Mouse (Mus musculus): ENCODE results near the gene Klc2.
A peak's percentile ranks its signal among the peaks of the same experiment; 100 is the strongest.

The Klc2 gene

GRCm38 (mm10) chr19:5109659-5110453, 8.5 kb downstream of the Klc2 start:
- no peak for TF ChIP-seq GATA4 (IDR thresholded peaks at IDR 0.05; ENCODE audit: insufficient replicate concordance, low read length)

GRCm38 (mm10) chr19:5108702-5109101, 9.7 kb downstream of the Klc2 start:
- TF ChIP-seq GATA4 (IDR thresholded peaks at IDR 0.05; ENCODE audit: insufficient replicate concordance, low read length), result no peak

GRCm38 (mm10) chr19:5108271-5108575, 10.1 kb downstream of the Klc2 start:
- no peak for TF ChIP-seq GATA4 (IDR thresholded peaks at IDR 0.05; ENCODE audit: insufficient replicate concordance, low read length)

GRCm38 (mm10) chr19:5107556-5108270, 10.6 kb downstream of the Klc2 start:
- TF ChIP-seq GATA4 (IDR thresholded peaks at IDR 0.05; ENCODE audit: insufficient replicate concordance, low read length), result no peak

GRCm38 (mm10) chr19:5106731-5107191, 11.6 kb downstream of the Klc2 start, which contains the start of gene Rab1b:
TSS of gene Rab1b (minus strand) at chr19:5107072.
- TF ChIP-seq GATA4 (IDR thresholded peaks at IDR 0.05; ENCODE audit: insufficient replicate concordance, low read length), result no peak

GRCm38 (mm10) chr19:5106074-5106473, 12.3 kb downstream of the Klc2 start:
- no peak for TF ChIP-seq GATA4 (IDR thresholded peaks at IDR 0.05; ENCODE audit: insufficient replicate concordance, low read length)

GRCm38 (mm10) chr19:5098363-5099143, 19.8 kb downstream of the Klc2 start, which contains the start of gene Cnih2:
TSS of gene Cnih2 (minus strand) at chr19:5098521.
- TF ChIP-seq GATA4 (IDR thresholded peaks at IDR 0.05; ENCODE audit: insufficient replicate concordance, low read length), result no peak

- TF ChIP-seq GATA4 (IDR thresholded peaks at IDR 0.05; ENCODE audit: insufficient replicate concordance, low read length), result no peak
Observed at GRCm38 (mm10) chr19:5097521-5098362, 20.6 kb downstream of the Klc2 start.

- no peak for TF ChIP-seq GATA4 (IDR thresholded peaks at IDR 0.05; ENCODE audit: insufficient replicate concordance, low read length)
Observed at GRCm38 (mm10) chr19:5095887-5096474, 22.4 kb downstream of the Klc2 start.

GRCm38 (mm10) chr19:5094746-5095417, 23.5 kb downstream of the Klc2 start:
- no peak for TF ChIP-seq GATA4 (IDR thresholded peaks at IDR 0.05; ENCODE audit: insufficient replicate concordance, low read length)

- peak; percentile 60; the same call in 1 of the 2 replicates for TF ChIP-seq GATA4 (IDR thresholded peaks at IDR 0.05; ENCODE audit: insufficient replicate concordance, low read length)
Observed at GRCm38 (mm10) chr19:5094243-5094632, 24.1 kb downstream of the Klc2 start.

GRCm38 (mm10) chr19:5093481-5094242, 24.7 kb downstream of the Klc2 start:
- no peak for TF ChIP-seq GATA4 (IDR thresholded peaks at IDR 0.05; ENCODE audit: insufficient replicate concordance, low read length)

- TF ChIP-seq GATA4 (IDR thresholded peaks at IDR 0.05; ENCODE audit: insufficient replicate concordance, low read length), result no peak
Observed at GRCm38 (mm10) chr19:5092083-5092482, 26.3 kb downstream of the Klc2 start.

Measured in liver, adult (tissue).